Mouse (Mus musculus): ENCODE data around the gene Fgf18. TPM values are rescaled to one million over a fixed set of nuclear protein-coding genes. Genes with fewer than 3 reads are reported as not detected.

Gene Fgf18
- total and polyA plus RNA-seq, 3 experiments, result not detected

DNA sequence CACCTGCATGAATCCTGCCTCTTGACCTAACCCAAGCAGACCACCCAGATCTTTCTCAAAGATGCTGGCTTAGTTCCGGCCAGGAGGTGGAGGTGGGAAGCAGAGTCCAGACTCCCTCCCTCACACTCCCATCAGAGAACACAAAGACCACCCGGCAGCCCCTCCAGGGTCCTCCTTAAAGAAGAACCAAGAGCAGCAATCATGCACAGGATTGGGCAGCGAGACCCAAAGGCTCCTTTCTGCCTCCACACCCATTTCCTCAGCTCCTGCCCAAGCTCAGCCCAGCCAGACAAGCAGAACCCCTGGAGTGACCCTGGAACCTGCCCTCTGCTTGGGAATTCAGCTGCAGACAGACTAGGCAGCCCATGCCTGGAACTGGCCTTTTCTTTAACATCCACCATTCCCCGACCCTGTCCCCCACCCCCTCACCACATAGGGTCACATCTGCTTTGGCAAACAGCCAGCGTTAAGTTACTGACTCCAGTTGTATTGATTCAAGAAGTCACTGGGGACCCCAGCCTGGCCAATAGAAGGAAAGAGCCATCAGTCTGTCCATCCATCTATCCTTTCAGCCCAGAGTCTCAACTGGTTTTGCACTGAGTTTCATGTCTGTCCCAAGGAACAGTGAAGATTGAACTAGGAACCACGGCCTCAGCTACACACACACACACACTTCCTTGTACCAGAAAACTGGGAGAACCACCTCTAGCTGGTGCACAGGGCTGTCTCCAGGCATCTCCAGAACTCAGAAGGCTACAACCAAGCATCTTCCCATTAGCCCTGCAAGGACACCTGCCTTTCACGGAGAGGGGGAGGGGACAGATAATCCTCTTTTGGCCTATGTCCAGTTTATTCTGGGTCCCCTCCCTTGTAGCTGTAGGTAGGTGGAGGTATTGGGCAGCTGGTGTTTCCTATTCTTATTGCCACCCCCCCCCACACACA, 1.7 kb downstream of the Fgf18 start:
- dilution Hi-C loops (cut with MboI; ENCODE audit: extremely low pct_ligation_motif_present, extremely low pct_unique_long_range_greater_than_20kb, low sequenced_read_pairs), result no loop called here
- Histone ChIP-seq H3K36me3 (replicated peaks in 1 of 2; ENCODE audit: control insufficient read depth in 1 of 2, insufficient read depth in 1 of 2, low read length in 1 of 2) (peaks cover 10 to 34% of the 10 kb centered on the region in 2 experiments), H3K4me1 (ENCODE audit: control insufficient read depth in 1 of 2, insufficient read depth in 2 of 2) (peaks cover 6 to 8% of the 10 kb centered on the region in 2 experiments; a peak in 3 of 4 replicates), H3K27ac (ENCODE audit: insufficient read depth, low read depth) (no peak overlapping the region), H3K9me3 (replicated peaks; ENCODE audit: low read length) (peaks cover 7% of the 10 kb centered on the region), H3K9ac (ENCODE audit: insufficient read depth, low read depth) (no peak overlapping the region), H3K4me2 (ENCODE audit: insufficient read depth, low read depth, poor library complexity, severe bottlenecking) (no peak overlapping the region), H3K27me3 (replicated peaks) (no peaks in the 10 kb centered on the region), H3K79me2 (replicated peaks; ENCODE audit: control insufficient read depth, extremely low read depth, insufficient read depth, poor library complexity, severe bottlenecking) (no peaks in the 10 kb centered on the region), H3K4me3 (replicated peaks in 1 of 3; ENCODE audit: low read depth in 2 of 3, low read length in 2 of 3, poor library complexity in 1 of 3) (no peak overlapping the region)
- TF ChIP-seq NRF1 (IDR thresholded peaks at IDR 0.05; ENCODE audit: low read depth, low read length) (no peak), MAFK (IDR thresholded peaks at IDR 0.05; ENCODE audit: insufficient replicate concordance, low read length) (no peak), POLR2AphosphoS2 (IDR thresholded peaks at IDR 0.05; ENCODE audit: low read depth, low read length) (no peak), ZKSCAN1 (IDR thresholded peaks at IDR 0.05; ENCODE audit: borderline replicate concordance, low read depth, low read length) (no peak), RAD21 (IDR thresholded peaks at IDR 0.05; ENCODE audit: low read depth, low read length) (no peak), ETS1 (conservative IDR thresholded peaks at IDR 0.05; ENCODE audit: low read depth, low read length) (no peak), NELFE (IDR thresholded peaks at IDR 0.05; ENCODE audit: low read depth, low read length) (no peak), ZC3H11A (IDR thresholded peaks at IDR 0.05; ENCODE audit: low read depth, low read length) (no peak), MAX (IDR thresholded peaks at IDR 0.05; ENCODE audit: low read length) (no peak), PAX5 (IDR thresholded peaks at IDR 0.05; ENCODE audit: low read length) (no peak)
- in situ Hi-C loops (cut with MboI; ENCODE audit: low pct_ligation_motif_present, low pct_unique_long_range_greater_than_20kb, low sequenced_read_pairs), result loop anchor here (25.0 kb wide), 1 partner anchor 533 kb away; no protein-coding TSS in a partner anchor
- no peak for DNase-seq (ENCODE audit: extremely low read depth)

DNA sequence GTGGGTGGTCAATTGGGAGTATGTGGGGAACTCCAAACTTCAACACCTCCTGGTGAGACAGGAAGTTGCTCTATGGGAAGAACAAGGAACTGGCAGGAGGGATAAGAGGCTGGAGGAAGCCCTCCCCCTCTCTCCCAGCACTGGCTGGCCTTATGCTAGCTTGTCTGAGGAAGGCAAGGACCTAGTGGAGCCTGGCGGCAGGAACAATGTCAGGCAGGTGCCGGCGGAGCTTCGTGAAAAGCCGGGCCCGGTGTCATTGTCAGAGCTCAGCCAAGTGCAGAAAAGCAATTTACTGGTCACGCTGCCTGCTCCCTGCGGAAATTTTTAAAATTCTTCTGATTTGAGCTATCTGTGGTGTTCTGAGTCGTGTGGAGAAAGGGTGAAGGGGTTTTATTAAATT, 3.3 kb downstream of the Fgf18 start:
- dilution Hi-C loops (cut with MboI; ENCODE audit: extremely low pct_ligation_motif_present, extremely low pct_unique_long_range_greater_than_20kb, low sequenced_read_pairs) (no loop called here), in situ Hi-C loops (cut with MboI; ENCODE audit: low pct_ligation_motif_present, low pct_unique_long_range_greater_than_20kb, low sequenced_read_pairs) (loop anchor here (25.0 kb wide), 1 partner anchor 532 kb away; no protein-coding TSS in a partner anchor)
- DNase-seq (ENCODE audit: extremely low read depth), result no peak
- no peak overlapping the region for H3K27ac ChIP-seq (ENCODE audit: insufficient read depth, low read depth)
- TF ChIP-seq POLR2AphosphoS2 (IDR thresholded peaks at IDR 0.05; ENCODE audit: low read depth, low read length), result no peak
- no peak for TF ChIP-seq USF2 (conservative IDR thresholded peaks at IDR 0.05; ENCODE audit: low read depth, low read length)
- no peak for TF ChIP-seq ELF1 (IDR thresholded peaks at IDR 0.05; ENCODE audit: low read depth, low read length)
- TF ChIP-seq TBP (conservative IDR thresholded peaks at IDR 0.05; ENCODE audit: low read depth, low read length), result no peak
- no peak for TF ChIP-seq ETS1 (conservative IDR thresholded peaks at IDR 0.05; ENCODE audit: low read depth, low read length)
- no peak for TF ChIP-seq SIN3A (IDR thresholded peaks at IDR 0.05; ENCODE audit: low read length)
- TF ChIP-seq ZMIZ1 (IDR thresholded peaks at IDR 0.05; ENCODE audit: low read depth, low read length), result no peak
- no peak for TF ChIP-seq IRF4 (IDR thresholded peaks at IDR 0.05; ENCODE audit: low read depth, low read length)
- no peak for TF ChIP-seq RAD21 (IDR thresholded peaks at IDR 0.05; ENCODE audit: low read depth, low read length)
- no peak for TF ChIP-seq HCFC1 (IDR thresholded peaks at IDR 0.05; ENCODE audit: low read depth, low read length)
- no peak for TF ChIP-seq RCOR1 (conservative IDR thresholded peaks at IDR 0.05; ENCODE audit: low read depth, low read length)
- H3K36me3 ChIP-seq (replicated peaks in 1 of 2; ENCODE audit: control insufficient read depth in 1 of 2, insufficient read depth in 1 of 2, low read length in 1 of 2), result peaks cover 0 to 34% of the 10 kb centered on the region in 2 experiments
- no peak overlapping the region for H3K4me2 ChIP-seq (ENCODE audit: insufficient read depth, low read depth, poor library complexity, severe bottlenecking)
- H3K9me3 ChIP-seq (replicated peaks; ENCODE audit: low read length), result peaks cover 7% of the 10 kb centered on the region
- H3K27me3 ChIP-seq (replicated peaks), result no peaks in the 10 kb centered on the region
- no peaks in the 10 kb centered on the region for H3K79me2 ChIP-seq (replicated peaks; ENCODE audit: control insufficient read depth, extremely low read depth, insufficient read depth, poor library complexity, severe bottlenecking)
- H3K4me3 ChIP-seq (replicated peaks in 1 of 3; ENCODE audit: low read depth in 2 of 3, low read length in 2 of 3, poor library complexity in 1 of 3), result no peak overlapping the region
- H3K9ac ChIP-seq (ENCODE audit: insufficient read depth, low read depth), result no peak overlapping the region
- H3K4me1 ChIP-seq (ENCODE audit: control insufficient read depth in 1 of 2, insufficient read depth in 2 of 2), result peaks cover 6% of the 10 kb centered on the region in 2 experiments; a peak in 3 of 4 replicates
